In the genomic region with DNA sequence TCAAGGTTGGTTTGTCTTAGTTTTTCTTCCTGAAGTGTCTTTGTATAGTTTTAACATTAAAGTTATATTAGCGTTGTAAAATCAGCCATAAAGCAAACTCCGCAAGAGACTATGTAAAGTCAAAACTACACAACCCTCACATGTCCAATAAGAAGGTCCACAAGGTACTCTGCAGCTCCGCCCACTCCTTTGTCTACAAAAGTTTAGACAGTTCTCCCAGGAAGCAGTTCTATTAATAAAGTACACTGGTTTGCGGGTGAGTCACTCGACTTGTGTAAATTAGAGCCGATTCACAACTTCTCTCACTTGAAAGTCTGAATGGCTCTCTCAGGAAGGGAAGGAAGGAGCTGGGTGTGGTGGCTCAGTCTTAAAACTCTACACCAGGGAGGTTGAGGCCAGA, we compare ENCODE assay signal across 21 mouse cellular contexts. TPM values are rescaled to one million over a fixed set of nuclear protein-coding genes. Genes with fewer than 3 reads are reported as not detected.
A peak's percentile ranks its signal among the peaks of the same experiment; 100 is the strongest.
DNase-seq lines count a peak whose midpoint lies in the region; ATAC-seq and TF ChIP-seq lines count a peak whose summit lies in the region.
"Had no signal": no experiment of that assay in that cellular context is flagged by ENCODE, and none has a peak within 500 bp of the region (broad histone marks: within the 10 kb centered on the region; RNA-seq: fewer than 3 reads in every experiment).

No protein-coding gene starts in this region.

- no peaks in the 10 kb centered on the region for H3K27me3 ChIP-seq in lung, embryonic 14.5 days (ENCODE audit: insufficient read depth, low read length)
- H3K27me3 ChIP-seq in small intestine, adult 2 months (ENCODE audit: control insufficient read depth, insufficient read depth, low read length) = no peaks in the 10 kb centered on the region
- H3K27me3 ChIP-seq: CH12.LX; embryonic facial prominence, embryonic 12.5 days; heart, embryonic 12.5 days; neural tube, embryonic 12.5 days had no signal

- TF ChIP-seq CTCF in lung, embryonic 14.5 days (IDR thresholded peaks at IDR 0.05; ENCODE audit: low read depth) = no peak
- TF ChIP-seq CTCF in small intestine, adult 2 months (IDR thresholded peaks at IDR 0.05; ENCODE audit: extremely low read depth, insufficient read length, insufficient replicate concordance, low read depth, low read length) = no peak

- 48% methylated on average over 6 of the region's 6 CpGs for WGBS in lung, embryonic 14.5 days
- WGBS in small intestine, adult 2 months = 13% methylated on average over 6 of the region's 6 CpGs

- H3K4me2 ChIP-seq in lung, embryonic 14.5 days = no peak overlapping the region
- H3K4me2 ChIP-seq: embryonic facial prominence, embryonic 12.5 days; heart, embryonic 12.5 days; liver, embryonic 11.5 days; neural tube, embryonic 12.5 days had no signal

- no peak overlapping the region for H3K4me3 ChIP-seq in lung, embryonic 14.5 days (ENCODE audit: low read depth, low read length)
- H3K4me3 ChIP-seq in small intestine, adult 2 months (ENCODE audit: low read depth, low read length) = no peak overlapping the region
- H3K4me3 ChIP-seq: embryonic facial prominence, embryonic 12.5 days; heart, embryonic 12.5 days; neural tube, embryonic 12.5 days had no signal

- ATAC-seq in lung, embryonic 14.5 days (ENCODE audit: insufficient read depth) = peak; percentile 69; the same call in 1 of the 2 replicates
- ATAC-seq: midbrain, embryonic 16.5 days had no signal

- H3K4me1 ChIP-seq in lung, embryonic 14.5 days (ENCODE audit: insufficient read depth) = no peaks in the 10 kb centered on the region
- peaks cover 23% of the 10 kb centered on the region for H3K4me1 ChIP-seq in small intestine, adult 2 months (ENCODE audit: control insufficient read depth, insufficient read depth, insufficient read length, low read length)
- H3K4me1 ChIP-seq: embryonic facial prominence, embryonic 12.5 days; heart, embryonic 12.5 days; neural tube, embryonic 12.5 days had no signal

- no peak overlapping the region for H3K9ac ChIP-seq in lung, embryonic 14.5 days
- H3K9ac ChIP-seq: embryonic facial prominence, embryonic 12.5 days; heart, embryonic 12.5 days; neural tube, embryonic 12.5 days had no signal

- peak; percentile 33 for DNase-seq in 416B (ENCODE audit: low read depth)
- DNase-seq in R1 (ENCODE audit: low read depth, low spot score) = peak; percentile 34
- peak; percentile 69 for DNase-seq in lung, embryonic 14.5 days
- DNase-seq in cerebellum, postnatal 14 days = no peak
- no peak for DNase-seq in layer of hippocampus, adult 11-12 months (ENCODE audit: low spot score)
- DNase-seq in right cerebral cortex, postnatal 36 days (ENCODE audit: low spot score in 2 of 2) = no peak
- DNase-seq: cerebellum, adult 11-12 months; gastrocnemius, postnatal 25 days; kidney, adult 11 months; kidney, postnatal 25 days; left cerebral cortex, postnatal 4 days; spleen, adult 18-20 months had no signal

- H3K27ac ChIP-seq in lung, embryonic 14.5 days (ENCODE audit: low read depth) = peak overlapping the region; percentile 25; the same call in 1 of the 2 replicates
- H3K27ac ChIP-seq in small intestine, adult 2 months (ENCODE audit: insufficient read depth, low read depth, low read length) = peak overlapping the region; percentile 64
- H3K27ac ChIP-seq: embryonic facial prominence, embryonic 12.5 days; neural tube, embryonic 12.5 days had no signal

- no peak for TF ChIP-seq POLR2A in small intestine, adult 2 months (IDR thresholded peaks at IDR 0.05; ENCODE audit: low read depth, low read length)

- no peaks in the 10 kb centered on the region for H3K36me3 ChIP-seq in lung, embryonic 14.5 days (ENCODE audit: insufficient read depth)
- H3K36me3 ChIP-seq in small intestine, adult 2 months (ENCODE audit: control insufficient read depth, insufficient read depth, low read length) = peaks cover 6% of the 10 kb centered on the region
- H3K36me3 ChIP-seq: embryonic facial prominence, embryonic 12.5 days; heart, embryonic 12.5 days; neural tube, embryonic 12.5 days had no signal

- H3K9me3 ChIP-seq in lung, embryonic 14.5 days (ENCODE audit: low read depth, low read length) = no peaks in the 10 kb centered on the region
- H3K9me3 ChIP-seq: embryonic facial prominence, embryonic 12.5 days; heart, embryonic 12.5 days; neural tube, embryonic 12.5 days had no signal

RNA-seq across cellular contexts. Expression of a gene that starts 10.2 kb away (rescaled TPM):
- 0.67 and 0.93 TPM in 2 replicates for polyA plus RNA-seq in lung, embryonic 14.5 days (2014; fragmentation: Nextera tagmentation; extraction: Ambion mirVana)
- polyA plus RNA-seq in small intestine, adult 2 months (2012; rRNA removed) = 18.8 and 39.8 TPM in 2 replicates
- polyA plus RNA-seq: midbrain, embryonic 16.5 days had no signal

RNA-seq across cellular contexts. Expression of a gene that starts 51.4 kb away (rescaled TPM):
- polyA plus RNA-seq in lung, embryonic 14.5 days (2014; fragmentation: Nextera tagmentation; extraction: Ambion mirVana) = not detected in 2 replicates
- 0.11 and 0.39 TPM in 2 replicates for polyA plus RNA-seq in small intestine, adult 2 months (2012; rRNA removed)
- polyA plus RNA-seq: embryonic facial prominence, embryonic 12.5 days; frontal cortex, adult 2 months; hindbrain, embryonic 11.5 days; liver, embryonic 11.5 days; midbrain, embryonic 16.5 days; neural tube, embryonic 12.5 days had no signal

Comparison
In these comparisons a context has a peak if more than half of its experiments do, and no peak if none do; other contexts are left out.
1. DNase-seq: peak in 416B (single experiment), R1 (single experiment) and lung, embryonic 14.5 days (single experiment); none in cerebellum, postnatal 14 days (0 of 2), layer of hippocampus, adult 11-12 months (single experiment) and right cerebral cortex, postnatal 36 days (0 of 2).
2. RNA of a gene that starts 10.2 kb away (polyA plus RNA-seq): 18.8 to 39.8 TPM in small intestine, adult 2 months; 0.67 to 0.93 TPM in lung, embryonic 14.5 days; every median in the first group is over 10 times any median in the second.